Mouse (Mus musculus) kidney, embryonic 15.5 days (tissue): ENCODE measurements around the gene Prkcq. TPM values are rescaled to one million over a fixed set of nuclear protein-coding genes. Genes with fewer than 3 reads are reported as not detected.
"Not testable (repeated sequence)": the region's sequence is repeated elsewhere in the genome, so short reads cannot be mapped to it uniquely, and the experiment has no call there.

Source experiments
- ATAC-seq: fragments of 200-750 bp; cut with Nextera tagmentation; replicated peaks from 2 replicates; pipeline ENCODE4 v1.8.0; 2017; ENCODE audit warnings: moderate TSS enrichment; ENCODE audit not compliant: low FRiP score
- H3K27ac ChIP-seq: fragments of 300-500 bp; sonication (generic); 2 replicates; pipeline ENCODE4 v1.5.1; 2015; ENCODE audit warnings: mild to moderate bottlenecking, inconsistent platforms
- H3K27me3 ChIP-seq: fragments of 300-500 bp; sonication (generic); 2 replicates; pipeline ENCODE4 v1.6.1; 2015; ENCODE audit warnings: inconsistent platforms
- H3K36me3 ChIP-seq: fragments of 300-500 bp; sonication (generic); 2 replicates; pipeline ENCODE4 v1.6.1; 2015; ENCODE audit warnings: inconsistent platforms
- H3K4me1 ChIP-seq: fragments of 300-500 bp; sonication (generic); 2 replicates; pipeline ENCODE4 v1.6.1; 2015; ENCODE audit warnings: inconsistent platforms
- H3K4me2 ChIP-seq: fragments of 300-500 bp; sonication (generic); 2 replicates; pipeline ENCODE4 v1.6.1; 2015; ENCODE audit warnings: moderate library complexity, mild to moderate bottlenecking, inconsistent platforms
- H3K4me3 ChIP-seq: fragments of 300-500 bp; sonication (generic); replicated peaks from 2 replicates; pipeline ENCODE4 v1.5.1; 2015; ENCODE audit warnings: mild to moderate bottlenecking, inconsistent platforms
- H3K9ac ChIP-seq: fragments of 300-500 bp; sonication (generic); 2 replicates; pipeline ENCODE4 v1.6.1; 2015; ENCODE audit warnings: mild to moderate bottlenecking, inconsistent platforms
- H3K9me3 ChIP-seq: fragments of 300-500 bp; sonication (generic); replicated peaks from 2 replicates; pipeline ENCODE4 v1.6.1; 2016; ENCODE audit warnings: inconsistent platforms
- WGBS: fragments of 180-500 bp; shearing (Covaris S2); methylation state at CpG from one replicate; pipeline ENCODE4 v1.1.7; 2015; ENCODE audit warnings: mixed read lengths; 5-methylcytosine and 5-hydroxymethylcytosine counted together
- polyA plus RNA-seq: library from polyadenylated mRNA; unstranded; fragments of >200 nt; fragmentation: Nextera tagmentation; extraction: Ambion mirVana; gene quantifications from 2 replicates; pipeline ENCODE4 v1.2.1, GENCODE M21; 2015

Prkcq gene
- polyA plus RNA-seq, 1 experiment from 2014 or later = 3.4 TPM

GRCm38 (mm10) chr2:11346419-11346818, 174.5 kb downstream of the Prkcq start:
- H3K4me3 ChIP-seq, H3K4me1 ChIP-seq, H3K4me2 ChIP-seq, H3K9ac ChIP-seq, H3K9me3 ChIP-seq, ATAC-seq, H3K27ac ChIP-seq, H3K27me3 ChIP-seq, H3K36me3 ChIP-seq: not testable (repeated sequence)
- WGBS = 82% methylated on average over 6 of the region's 6 CpGs

- 85% methylated on average over 3 of the region's 3 CpGs for WGBS
- no peak for ATAC-seq
Measured at GRCm38 (mm10) chr2:11347791-11348190, 175.9 kb downstream of the Prkcq start.

More at GRCm38 (mm10) chr2:11347791-11348190, 175.9 kb downstream of the Prkcq start:
- Histone ChIP-seq H3K9me3 (no peaks in the 10 kb centered on the region), H3K36me3 (no peaks in the 10 kb centered on the region), H3K27me3 (no peaks in the 10 kb centered on the region), H3K4me2 (no peak overlapping the region), H3K4me1 (no peaks in the 10 kb centered on the region), H3K27ac (no peak overlapping the region), H3K4me3 (no peak overlapping the region), H3K9ac (no peak overlapping the region)
